Mouse (Mus musculus) kidney, adult 8-10 months (tissue): Measurements from ENCODE around the gene Thsd7b.
"Not testable (repeated sequence)": the region's sequence is repeated elsewhere in the genome, so short reads cannot be mapped to it uniquely, and the experiment has no call there.

Source experiments
- DNase-seq, 2 experiments: peaks; one replicate each; pipeline ENCODE4 v3.0.0; 2022

Gene Thsd7b

GRCm38 (mm10) chr1:129644252-129644861 is 371.3 kb downstream of the Thsd7b start:
- no peak for DNase-seq

- DNase-seq: not testable (repeated sequence)
These were observed 378.3 kb downstream of the Thsd7b start for GRCm38 (mm10) chr1:129651448-129651847.

- no peak for DNase-seq
These were observed 384.9 kb downstream of the Thsd7b start for GRCm38 (mm10) chr1:129658045-129658444.

GRCm38 (mm10) chr1:129675878-129676277 is 402.8 kb downstream of the Thsd7b start:
- DNase-seq: no peak

- DNase-seq: no peak
These were observed 405.7 kb downstream of the Thsd7b start for GRCm38 (mm10) chr1:129678851-129679250.

DNA sequence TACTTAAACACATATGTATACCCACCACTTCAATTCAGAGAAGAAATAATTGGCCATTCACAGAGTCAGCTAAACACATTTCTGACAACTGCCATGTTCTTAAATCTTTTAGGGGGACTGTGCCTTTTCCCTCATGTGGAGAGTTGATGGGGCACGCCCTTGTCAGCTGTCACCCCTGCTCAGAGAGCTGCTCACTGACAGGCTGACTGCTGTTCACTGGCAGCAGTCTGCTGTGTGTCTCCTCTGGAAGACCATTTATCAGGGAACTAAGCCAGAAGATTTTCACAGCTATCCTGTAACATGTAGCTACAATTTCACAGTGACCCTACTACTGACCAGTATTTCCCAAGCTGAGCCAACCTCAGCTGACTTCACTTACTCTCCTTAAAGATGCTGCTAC is 432.6 kb downstream of the Thsd7b start:
- no peak for DNase-seq

GRCm38 (mm10) chr1:129712706-129713105 is 439.6 kb downstream of the Thsd7b start:
- DNase-seq: no peak

- no peak for DNase-seq
These were observed 440.5 kb downstream of the Thsd7b start for GRCm38 (mm10) chr1:129713571-129713970.

GRCm38 (mm10) chr1:129719592-129719991 is 446.5 kb downstream of the Thsd7b start:
- no peak for DNase-seq

GRCm38 (mm10) chr1:129731991-129732390 is 458.9 kb downstream of the Thsd7b start:
- no peak for DNase-seq

- DNase-seq: no peak
These were observed 474.5 kb downstream of the Thsd7b start for GRCm38 (mm10) chr1:129747595-129747994.

- no peak for DNase-seq
These were observed 483.6 kb downstream of the Thsd7b start for GRCm38 (mm10) chr1:129756548-129757240.

- DNase-seq: no peak
These were observed 485.9 kb downstream of the Thsd7b start for GRCm38 (mm10) chr1:129759003-129759402.

DNA sequence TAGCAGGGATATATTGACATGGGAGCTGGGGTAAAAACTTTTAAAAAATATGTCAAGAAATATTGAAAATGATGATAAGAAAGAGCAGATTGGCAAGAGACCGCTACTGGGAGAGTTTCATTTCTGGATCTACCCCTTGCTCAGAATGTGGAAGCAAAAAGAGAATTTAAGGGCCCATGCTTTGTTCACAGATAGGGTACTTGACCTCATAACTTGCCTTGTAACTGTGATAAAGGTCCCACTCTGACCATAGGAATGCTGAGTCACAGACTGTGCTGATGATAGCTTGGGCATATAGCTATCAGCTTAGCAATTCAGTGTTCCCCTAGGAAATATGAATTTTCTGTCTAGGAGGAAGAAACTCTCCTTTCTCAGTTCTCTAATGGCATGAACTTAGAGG is 488.1 kb downstream of the Thsd7b start:
- no peak for DNase-seq

DNA sequence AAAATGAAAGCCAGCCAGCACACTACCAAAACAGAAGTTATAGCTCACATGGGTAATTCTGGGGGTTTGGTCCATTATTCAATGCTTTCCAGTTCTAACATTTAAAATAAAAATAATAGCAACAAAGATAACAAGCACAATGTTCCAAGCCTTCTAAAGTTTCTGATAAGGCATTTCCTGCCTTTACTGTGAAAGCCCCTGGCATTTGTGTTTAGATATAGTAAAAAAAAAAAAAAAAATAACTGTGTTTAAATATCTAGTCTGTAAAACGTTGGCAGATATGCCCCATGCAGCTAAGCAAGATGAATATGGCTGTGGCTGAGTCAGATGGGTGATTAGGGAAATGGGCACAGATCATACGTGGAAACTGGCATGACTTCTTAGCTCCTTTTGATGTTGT is 491.6 kb downstream of the Thsd7b start:
- no peak for DNase-seq

- no peak for DNase-seq
These were observed 504.0 kb downstream of the Thsd7b start for GRCm38 (mm10) chr1:129777055-129777454.

DNA sequence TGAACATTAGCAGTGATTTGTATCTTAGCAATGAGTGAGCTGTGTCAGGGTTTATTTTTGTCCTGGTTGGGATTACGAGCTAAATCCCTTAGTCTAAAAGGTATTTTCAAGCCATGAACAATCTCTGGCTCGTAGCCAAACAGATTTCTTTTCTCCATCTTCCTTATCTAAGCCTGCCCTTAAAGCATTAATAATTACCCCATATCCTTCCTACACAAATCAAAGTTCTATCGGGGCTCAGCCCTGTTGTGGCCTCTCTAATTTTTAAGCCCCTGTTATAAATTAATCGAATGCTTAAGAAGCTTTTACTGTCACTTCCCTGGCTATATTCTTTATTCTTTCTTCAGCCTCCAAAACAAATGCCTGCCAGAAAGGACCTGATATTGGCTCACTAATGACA is 506.4 kb downstream of the Thsd7b start:
- DNase-seq: no peak

DNA sequence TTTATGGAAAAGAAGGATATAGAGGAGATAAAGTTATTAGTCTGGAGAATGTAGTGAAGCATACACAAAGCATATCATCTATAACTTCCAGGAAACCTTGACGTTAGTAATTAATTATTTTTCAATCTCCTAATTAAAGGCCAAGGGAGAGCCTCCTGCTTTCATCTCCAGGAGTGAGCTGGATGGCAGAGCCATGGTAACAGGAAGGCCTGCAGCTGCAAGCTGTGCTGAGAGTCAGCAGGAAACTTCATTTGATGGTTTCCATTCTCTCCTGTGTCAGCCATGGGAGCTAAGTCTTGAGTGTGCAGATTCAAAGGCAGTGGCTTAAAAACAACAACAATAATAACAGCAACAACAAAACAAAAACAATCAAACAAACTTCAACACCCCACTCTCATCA is 507.5 kb downstream of the Thsd7b start:
- DNase-seq: no peak

DNA sequence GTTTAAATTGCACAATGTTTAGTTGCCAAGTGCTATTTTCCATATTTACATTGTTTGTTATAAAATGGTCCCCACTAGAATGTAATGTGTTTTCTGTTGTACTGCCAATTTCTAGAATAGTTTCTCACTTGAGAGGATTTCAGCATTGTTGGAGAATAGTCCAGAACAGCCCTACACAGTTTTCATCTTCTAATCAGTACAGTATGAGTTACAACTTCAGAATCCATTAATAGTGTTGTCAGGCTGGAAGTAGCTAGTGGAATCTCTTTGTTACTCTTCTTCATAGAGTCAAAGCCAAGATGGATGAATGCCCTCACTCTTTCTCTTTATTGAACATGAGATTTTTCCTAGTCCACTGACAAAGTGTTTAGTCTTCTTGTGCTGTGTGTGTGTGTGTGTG is 525.4 kb downstream of the Thsd7b start:
- DNase-seq: no peak

GRCm38 (mm10) chr1:129826927-129827326 is 553.8 kb downstream of the Thsd7b start:
- DNase-seq: no peak

GRCm38 (mm10) chr1:129837324-129837723 is 564.2 kb downstream of the Thsd7b start:
- no peak for DNase-seq

- no peak for DNase-seq
These were observed 564.7 kb downstream of the Thsd7b start for GRCm38 (mm10) chr1:129837776-129838175.

- no peak for DNase-seq
These were observed 565.4 kb downstream of the Thsd7b start for GRCm38 (mm10) chr1:129838486-129838885.

DNA sequence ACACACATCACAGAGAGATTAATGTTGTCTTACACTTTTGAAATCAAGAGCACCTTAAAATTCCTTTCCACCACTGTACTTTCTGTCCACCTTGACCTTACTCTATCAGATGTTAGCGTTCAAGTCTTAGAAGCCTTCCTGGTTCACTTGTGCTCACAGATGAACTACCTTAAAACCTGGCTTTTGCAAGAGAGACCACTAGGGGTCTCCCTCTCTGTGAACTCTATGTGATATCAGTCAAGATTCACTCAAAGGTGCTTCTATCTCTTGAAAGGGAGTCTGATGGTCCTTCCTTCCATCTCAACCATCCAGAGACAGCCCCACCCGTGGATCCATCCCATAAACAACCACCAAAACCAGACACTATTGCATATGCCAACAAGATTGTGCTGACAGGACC is 570.3 kb downstream of the Thsd7b start:
- peak in 1 of 2 experiments; percentile 28 for DNase-seq
